Mouse (Mus musculus) embryonic facial prominence, embryonic 13.5 days (tissue): ENCODE results near the gene Flnb. TPM values are rescaled to one million over a fixed set of nuclear protein-coding genes. Genes with fewer than 3 reads are reported as not detected.

ENCODE experiments used
- ATAC-seq: fragments of 200-750 bp; cut with Nextera tagmentation; 2 replicates; pipeline ENCODE4 v1.8.0; 2017; ENCODE audit warnings: low read depth; ENCODE audit not compliant: insufficient number of reproducible peaks, insufficient read depth, low FRiP score, low TSS enrichment
- H3K27ac ChIP-seq: fragments of 300-500 bp; sonication (generic); 2 replicates; pipeline ENCODE4 v1.5.1; 2015; ENCODE audit warnings: moderate library complexity, mild to moderate bottlenecking, inconsistent platforms
- H3K27me3 ChIP-seq: fragments of 300-500 bp; sonication (generic); 2 replicates; pipeline ENCODE4 v1.6.1; 2015; ENCODE audit warnings: mild to moderate bottlenecking, inconsistent platforms
- H3K36me3 ChIP-seq: fragments of 300-500 bp; sonication (generic); 2 replicates; pipeline ENCODE4 v1.6.1; 2015; ENCODE audit warnings: mild to moderate bottlenecking, inconsistent platforms
- H3K4me1 ChIP-seq: fragments of 300-500 bp; sonication (generic); 2 replicates; pipeline ENCODE4 v1.6.1; 2015; ENCODE audit warnings: inconsistent platforms
- H3K4me2 ChIP-seq: fragments of 300-500 bp; sonication (generic); 2 replicates; pipeline ENCODE4 v1.6.1; 2015; ENCODE audit warnings: moderate library complexity, mild to moderate bottlenecking, inconsistent platforms
- H3K4me3 ChIP-seq: fragments of 300-500 bp; sonication (generic); 2 replicates; pipeline ENCODE4 v1.5.1; 2015; ENCODE audit warnings: mild to moderate bottlenecking, inconsistent platforms
- H3K9ac ChIP-seq: fragments of 300-500 bp; sonication (generic); 2 replicates; pipeline ENCODE4 v1.6.1; 2015; ENCODE audit warnings: mild to moderate bottlenecking, inconsistent platforms
- H3K9me3 ChIP-seq: fragments of 300-500 bp; sonication (generic); 2 replicates; pipeline ENCODE4 v1.6.1; 2016; ENCODE audit warnings: inconsistent platforms
- WGBS: fragments of 180-500 bp; shearing (Covaris S2); methylation state at CpG from one replicate; pipeline ENCODE4 v1.1.7; 2015; ENCODE audit warnings: mixed read lengths; 5-methylcytosine and 5-hydroxymethylcytosine counted together
- polyA plus RNA-seq: library from polyadenylated mRNA; unstranded; fragments of >200 nt; fragmentation: Nextera tagmentation; extraction: Ambion mirVana; gene quantifications from 2 replicates; pipeline ENCODE4 v1.2.1, GENCODE M21; 2015

Gene Flnb
- polyA plus RNA-seq, 1 experiment from 2014 or later, result 23.9 TPM

DNA sequence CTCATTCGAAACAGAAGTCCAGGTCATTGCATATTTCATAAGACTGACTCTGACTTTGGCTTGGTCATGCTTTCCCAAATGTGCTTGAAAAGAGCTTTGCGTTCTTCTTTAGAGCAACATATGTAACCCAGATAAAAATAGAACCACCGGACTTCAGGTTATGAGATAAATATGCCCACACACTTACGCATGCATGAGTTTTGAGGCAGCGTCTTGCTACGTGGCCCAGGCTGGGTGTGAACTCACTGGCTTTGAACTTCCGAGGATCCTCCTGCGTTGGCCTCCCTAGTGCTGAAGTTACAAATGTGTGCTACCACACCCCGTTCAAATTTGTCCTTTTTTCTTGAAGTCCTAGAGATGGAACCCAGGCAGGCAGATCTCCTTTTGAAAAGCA is 46.7 kb downstream of the Flnb start:
- no peak for ATAC-seq
- Histone ChIP-seq H3K4me2 (peak overlapping the region; percentile 32; the same call in 1 of the 2 replicates), H3K4me1 (peaks cover 34% of the 10 kb centered on the region), H3K27me3 (no peaks in the 10 kb centered on the region), H3K36me3 (peaks cover 18% of the 10 kb centered on the region), H3K9me3 (no peaks in the 10 kb centered on the region), H3K4me3 (no peak overlapping the region), H3K27ac (peak overlapping the region; percentile 76), H3K9ac (no peak overlapping the region)
- 60% methylated on average over 9 of the region's 9 CpGs for WGBS

DNA sequence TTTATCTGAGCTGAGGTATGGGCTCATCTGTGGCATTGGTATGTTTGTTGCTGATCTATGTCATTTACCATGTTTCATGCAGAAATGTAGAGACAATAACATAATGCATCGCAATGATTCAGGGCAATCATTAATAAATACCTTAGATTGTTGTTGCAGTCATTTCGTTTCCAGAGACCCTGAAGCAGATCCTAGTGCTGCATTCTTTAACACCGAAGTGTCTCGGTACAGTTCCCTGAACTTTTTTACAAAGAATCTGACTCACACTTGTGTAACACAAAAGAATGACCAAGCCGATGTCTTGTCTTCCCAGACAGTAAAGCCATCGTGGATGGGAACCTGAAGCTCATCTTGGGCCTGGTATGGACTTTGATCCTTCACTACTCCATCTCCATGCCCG is 49.5 kb downstream of the Flnb start:
- H3K9me3 ChIP-seq, result no peaks in the 10 kb centered on the region
- H3K4me2 ChIP-seq, result no peak overlapping the region
- no peak for ATAC-seq
- no peak overlapping the region for H3K9ac ChIP-seq
- no peak overlapping the region for H3K4me3 ChIP-seq
- no peaks in the 10 kb centered on the region for H3K27me3 ChIP-seq
- peaks cover 26% of the 10 kb centered on the region for H3K36me3 ChIP-seq
- peaks cover 26% of the 10 kb centered on the region for H3K4me1 ChIP-seq
- 93% methylated on average over 7 of the region's 7 CpGs for WGBS
- no peak overlapping the region for H3K27ac ChIP-seq

DNA sequence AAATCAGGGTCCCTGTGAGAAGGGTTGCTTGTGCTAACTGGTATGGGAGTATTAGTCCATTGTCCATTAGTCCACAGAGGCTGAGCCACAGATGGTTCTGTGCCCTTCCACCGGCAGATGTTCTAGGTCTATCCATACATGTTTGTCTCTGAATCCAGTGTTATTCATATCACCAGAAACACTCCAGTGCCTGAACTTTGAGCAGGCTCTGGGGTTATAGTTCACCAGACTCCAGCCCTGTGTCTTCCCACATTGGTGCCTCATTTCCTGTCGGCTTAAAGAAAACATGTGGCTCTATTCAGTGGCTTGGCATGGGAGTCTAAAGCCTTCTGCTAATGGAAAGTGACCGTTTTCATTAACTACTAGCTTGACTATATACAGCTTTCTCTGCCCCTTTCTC is 50.1 kb downstream of the Flnb start:
- H3K9me3 ChIP-seq, result no peaks in the 10 kb centered on the region
- H3K27me3 ChIP-seq, result no peaks in the 10 kb centered on the region
- no peak overlapping the region for H3K27ac ChIP-seq
- no peak overlapping the region for H3K9ac ChIP-seq
- H3K4me3 ChIP-seq, result no peak overlapping the region
- H3K4me2 ChIP-seq, result no peak overlapping the region
- no peak for ATAC-seq
- H3K4me1 ChIP-seq, result peaks cover 23% of the 10 kb centered on the region
- H3K36me3 ChIP-seq, result peaks cover 28% of the 10 kb centered on the region
- 57% methylated on average over 3 of the region's 3 CpGs for WGBS

- no peak overlapping the region for H3K27ac ChIP-seq
- ATAC-seq, result no peak
- H3K27me3 ChIP-seq, result no peaks in the 10 kb centered on the region
- H3K4me1 ChIP-seq, result peaks cover 4% of the 10 kb centered on the region
- peaks cover 46% of the 10 kb centered on the region for H3K36me3 ChIP-seq
- no peaks in the 10 kb centered on the region for H3K9me3 ChIP-seq
- H3K4me2 ChIP-seq, result no peak overlapping the region
- no peak overlapping the region for H3K4me3 ChIP-seq
- H3K9ac ChIP-seq, result no peak overlapping the region
- WGBS, result 91% methylated on average over 6 of the region's 6 CpGs
Observed at GRCm38 (mm10) chr14:7869796-7870195, 52.0 kb downstream of the Flnb start.

GRCm38 (mm10) chr14:7873552-7873951 is 55.8 kb downstream of the Flnb start:
- H3K36me3 ChIP-seq, result peaks cover 55% of the 10 kb centered on the region
- H3K27ac ChIP-seq, result no peak overlapping the region
- H3K27me3 ChIP-seq, result no peaks in the 10 kb centered on the region
- H3K9me3 ChIP-seq, result no peaks in the 10 kb centered on the region
- no peak overlapping the region for H3K4me2 ChIP-seq
- no peaks in the 10 kb centered on the region for H3K4me1 ChIP-seq
- H3K4me3 ChIP-seq, result no peak overlapping the region
- H3K9ac ChIP-seq, result no peak overlapping the region
- WGBS, result 85% methylated on average over 2 of the region's 2 CpGs
- ATAC-seq, result no peak

GRCm38 (mm10) chr14:7874495-7874894 is 56.7 kb downstream of the Flnb start:
- Histone ChIP-seq H3K9me3 (no peaks in the 10 kb centered on the region), H3K9ac (no peak overlapping the region), H3K27me3 (no peaks in the 10 kb centered on the region), H3K27ac (no peak overlapping the region), H3K36me3 (peaks cover 58% of the 10 kb centered on the region), H3K4me2 (no peak overlapping the region), H3K4me3 (no peak overlapping the region), H3K4me1 (no peaks in the 10 kb centered on the region)
- no peak for ATAC-seq
- WGBS, result 78% methylated on average over 4 of the region's 4 CpGs

- H3K9ac ChIP-seq, result no peak overlapping the region
- peaks cover 65% of the 10 kb centered on the region for H3K36me3 ChIP-seq
- no peak overlapping the region for H3K4me2 ChIP-seq
- 89% methylated on average over 2 of the region's 2 CpGs for WGBS
- H3K9me3 ChIP-seq, result no peaks in the 10 kb centered on the region
- H3K27me3 ChIP-seq, result no peaks in the 10 kb centered on the region
- no peak for ATAC-seq
- H3K4me3 ChIP-seq, result no peak overlapping the region
- H3K27ac ChIP-seq, result no peak overlapping the region
- H3K4me1 ChIP-seq, result no peaks in the 10 kb centered on the region
Observed at GRCm38 (mm10) chr14:7877957-7878356, 60.2 kb downstream of the Flnb start.

DNA sequence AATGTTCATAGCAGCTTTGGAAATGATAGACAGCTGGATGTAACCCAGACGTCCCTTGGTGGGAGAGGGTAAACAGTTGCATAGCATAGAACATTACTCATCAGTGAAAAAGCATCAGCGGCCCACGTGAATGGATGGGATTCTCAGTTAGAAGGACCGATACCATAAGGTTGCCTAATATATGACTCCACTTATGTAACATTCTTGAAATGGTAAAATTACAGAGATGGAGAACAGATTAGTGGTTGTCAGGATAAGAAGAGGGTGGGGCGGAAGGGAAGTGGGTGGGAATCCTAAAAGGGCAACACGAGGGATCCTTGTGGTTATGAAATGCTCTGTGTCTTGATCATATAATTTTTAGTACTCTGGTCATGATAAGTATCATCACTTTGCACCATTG is 62.6 kb downstream of the Flnb start:
- Histone ChIP-seq H3K36me3 (peaks cover 62% of the 10 kb centered on the region), H3K27me3 (no peaks in the 10 kb centered on the region), H3K9ac (no peak overlapping the region), H3K4me3 (no peak overlapping the region), H3K4me1 (no peaks in the 10 kb centered on the region), H3K9me3 (no peaks in the 10 kb centered on the region), H3K4me2 (no peak overlapping the region), H3K27ac (no peak overlapping the region)
- WGBS, result 92% methylated on average over 6 of the region's 6 CpGs
- ATAC-seq, result no peak

- H3K27me3 ChIP-seq, result no peaks in the 10 kb centered on the region
- H3K4me2 ChIP-seq, result no peak overlapping the region
- ATAC-seq, result no peak
- no peak overlapping the region for H3K4me3 ChIP-seq
- 93% methylated on average over 11 of the region's 11 CpGs for WGBS
- H3K9me3 ChIP-seq, result no peaks in the 10 kb centered on the region
- no peak overlapping the region for H3K27ac ChIP-seq
- peaks cover 63% of the 10 kb centered on the region for H3K36me3 ChIP-seq
- H3K4me1 ChIP-seq, result no peaks in the 10 kb centered on the region
- no peak overlapping the region for H3K9ac ChIP-seq
Observed at GRCm38 (mm10) chr14:7881533-7881932, 63.8 kb downstream of the Flnb start.

GRCm38 (mm10) chr14:7882050-7882449 is 64.3 kb downstream of the Flnb start:
- Histone ChIP-seq H3K27ac (no peak overlapping the region), H3K9me3 (no peaks in the 10 kb centered on the region), H3K9ac (no peak overlapping the region), H3K4me3 (no peak overlapping the region), H3K36me3 (peaks cover 65% of the 10 kb centered on the region), H3K27me3 (no peaks in the 10 kb centered on the region), H3K4me2 (no peak overlapping the region), H3K4me1 (no peaks in the 10 kb centered on the region)
- WGBS, result 92% methylated on average over 8 of the region's 8 CpGs
- ATAC-seq, result no peak

DNA sequence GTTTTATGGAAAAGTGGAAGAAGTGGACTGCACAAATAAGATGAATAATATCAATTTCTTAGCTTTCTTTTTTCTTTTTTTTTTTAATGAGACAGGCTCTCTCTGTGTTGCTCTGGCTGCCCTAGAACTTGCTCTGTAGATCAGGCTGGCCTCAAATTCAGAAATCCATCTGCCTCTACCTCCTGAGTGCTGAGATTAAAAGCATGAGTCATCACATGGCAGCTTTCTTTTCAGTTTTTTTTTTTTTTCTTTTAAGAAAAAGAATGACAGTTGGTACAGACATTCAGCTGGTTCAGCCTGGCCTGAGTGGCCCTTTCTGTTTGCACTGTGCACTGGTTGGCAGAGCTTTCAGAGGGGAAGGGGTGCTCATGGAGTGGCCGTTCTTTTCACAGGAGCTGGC is 66.4 kb downstream of the Flnb start:
- Histone ChIP-seq H3K4me3 (no peak overlapping the region), H3K36me3 (peaks cover 65% of the 10 kb centered on the region), H3K27ac (no peak overlapping the region), H3K9ac (no peak overlapping the region), H3K4me2 (no peak overlapping the region), H3K4me1 (peaks cover 19% of the 10 kb centered on the region), H3K27me3 (no peaks in the 10 kb centered on the region), H3K9me3 (no peaks in the 10 kb centered on the region)
- ATAC-seq, result no peak
- 96% methylated on average over 1 of the region's 1 CpGs for WGBS

GRCm38 (mm10) chr14:7884841-7885240 is 67.1 kb downstream of the Flnb start:
- ATAC-seq, result no peak
- H3K27ac ChIP-seq, result no peak overlapping the region
- H3K9ac ChIP-seq, result no peak overlapping the region
- peaks cover 25% of the 10 kb centered on the region for H3K4me1 ChIP-seq
- 88% methylated on average over 4 of the region's 4 CpGs for WGBS
- H3K36me3 ChIP-seq, result peaks cover 59% of the 10 kb centered on the region
- H3K27me3 ChIP-seq, result no peaks in the 10 kb centered on the region
- no peaks in the 10 kb centered on the region for H3K9me3 ChIP-seq
- H3K4me2 ChIP-seq, result no peak overlapping the region
- H3K4me3 ChIP-seq, result no peak overlapping the region

DNA sequence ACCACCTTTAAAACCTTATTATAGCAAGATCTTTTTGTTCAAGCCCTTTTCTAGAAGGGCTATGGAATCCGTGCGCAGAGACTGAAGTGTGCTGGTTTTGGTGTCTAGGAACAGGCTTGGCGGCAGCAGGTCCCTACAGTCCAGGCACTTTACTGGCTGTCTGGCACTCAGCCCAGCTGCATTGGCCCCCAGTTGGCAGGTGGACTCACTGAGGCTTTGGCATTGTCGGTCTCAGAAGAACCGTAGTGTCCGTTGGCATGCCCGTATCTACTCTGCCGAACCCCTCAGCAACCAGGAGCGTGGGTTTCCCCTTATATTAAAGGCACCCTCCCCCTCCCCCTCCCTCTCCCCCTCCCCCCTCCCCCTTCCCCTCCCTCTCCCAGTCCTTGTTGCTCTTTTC is 67.8 kb downstream of the Flnb start:
- H3K9me3 ChIP-seq, result no peaks in the 10 kb centered on the region
- no peak overlapping the region for H3K9ac ChIP-seq
- H3K27ac ChIP-seq, result no peak overlapping the region
- WGBS, result 94% methylated on average over 9 of the region's 9 CpGs
- no peaks in the 10 kb centered on the region for H3K27me3 ChIP-seq
- H3K36me3 ChIP-seq, result peaks cover 61% of the 10 kb centered on the region
- no peak overlapping the region for H3K4me3 ChIP-seq
- peaks cover 32% of the 10 kb centered on the region for H3K4me1 ChIP-seq
- H3K4me2 ChIP-seq, result no peak overlapping the region
- no peak for ATAC-seq
